Mouse (Mus musculus) kidney, postnatal 0 days (tissue): ENCODE measurements around the gene Tmem132d. TPM values are rescaled to one million over a fixed set of nuclear protein-coding genes. Genes with fewer than 3 reads are reported as not detected.
A peak's percentile ranks its signal among the peaks of the same experiment; 100 is the strongest.

Source experiments
- ATAC-seq: fragments of 200-750 bp; cut with Nextera tagmentation; replicated peaks from 2 replicates; pipeline ENCODE4 v1.8.0; 2017; ENCODE audit warnings: low read depth, moderate number of reproducible peaks, moderate TSS enrichment, moderate library complexity; ENCODE audit not compliant: low FRiP score
- DNase-seq: peaks from one replicate; pipeline ENCODE4 v3.0.0-alpha.2; 2016; ENCODE audit warnings: low spot score
- H3K27ac ChIP-seq: fragments of 300-500 bp; sonication (generic); 2 replicates; pipeline ENCODE4 v1.5.1; 2014; ENCODE audit warnings: mild to moderate bottlenecking
- H3K27me3 ChIP-seq: fragments of 300-500 bp; sonication (generic); 2 replicates; pipeline ENCODE4 v1.6.1; 2014; ENCODE audit warnings: low read length, mixed read lengths; ENCODE audit not compliant: insufficient read depth
- H3K36me3 ChIP-seq: fragments of 300-500 bp; sonication (generic); 2 replicates; pipeline ENCODE4 v1.6.1; 2014; ENCODE audit warnings: low read length, mixed read lengths; ENCODE audit not compliant: insufficient read depth
- H3K4me1 ChIP-seq: fragments of 300-500 bp; sonication (generic); replicated peaks from 2 replicates; pipeline ENCODE4 v1.6.1; 2014; ENCODE audit warnings: antibody characterized with exemption, low read length, mixed read lengths; ENCODE audit not compliant: insufficient read depth
- H3K4me2 ChIP-seq: fragments of 300-500 bp; sonication (generic); 2 replicates; pipeline ENCODE4 v1.6.1; 2014; ENCODE audit warnings: mild to moderate bottlenecking, low read length, moderate library complexity, mixed read lengths
- H3K4me3 ChIP-seq: fragments of 300-500 bp; sonication (generic); replicated peaks from 2 replicates; pipeline ENCODE4 v1.5.1; 2014; ENCODE audit warnings: low read depth, low read length
- H3K9ac ChIP-seq: fragments of 300-500 bp; sonication (generic); 2 replicates; pipeline ENCODE4 v1.6.1; 2014; ENCODE audit warnings: low read depth, low read length
- H3K9me3 ChIP-seq: fragments of 300-500 bp; sonication (generic); replicated peaks from 2 replicates; pipeline ENCODE4 v1.6.1; 2016; ENCODE audit warnings: low read length, inconsistent platforms, mixed read lengths
- CTCF ChIP-seq: IDR thresholded peaks from 2 replicates; pipeline ENCODE4 v1.5.1; 2016; ENCODE audit warnings: antibody characterized with exemption, low read depth, mild to moderate bottlenecking, moderate library complexity
- WGBS: fragments of 180-500 bp; shearing (Covaris S2); extraction: QIAGEN DNeasy Blood & Tissue Kit; methylation state at CpG from one replicate; pipeline ENCODE4 v1.1.7; 2014; 5-methylcytosine and 5-hydroxymethylcytosine counted together
- polyA plus RNA-seq: library from polyadenylated mRNA; unstranded; fragments of >200 nt; fragmentation: Nextera tagmentation; extraction: Ambion mirVana; gene quantifications from 2 replicates; pipeline ENCODE4 v1.2.1, GENCODE M21; 2015

The Tmem132d gene
- polyA plus RNA-seq, 1 experiment from 2014 or later, result 0.14 TPM

DNA sequence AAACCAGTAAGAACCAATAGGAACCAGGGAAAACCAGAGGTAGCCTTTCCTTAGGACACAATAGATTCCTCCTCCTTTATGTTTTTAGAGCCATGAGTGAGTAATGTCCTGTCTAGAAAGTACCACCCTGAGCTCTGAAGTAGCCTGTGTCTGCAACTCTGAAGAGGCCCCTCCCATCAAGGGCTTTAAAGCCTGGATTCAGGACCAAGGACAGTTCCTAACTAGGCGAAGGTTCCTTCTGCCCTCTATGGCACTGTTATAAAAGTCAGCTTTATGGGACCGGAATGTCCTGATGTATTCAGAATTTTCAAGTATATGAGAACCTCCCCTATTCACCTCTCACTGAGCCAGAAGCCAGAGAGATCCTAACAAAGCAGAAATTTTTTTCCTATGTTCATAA, 84.0 kb downstream of the Tmem132d start:
- no peaks in the 10 kb centered on the region for H3K4me1 ChIP-seq
- no peak overlapping the region for H3K4me3 ChIP-seq
- H3K9ac ChIP-seq, result no peak overlapping the region
- no peak for TF ChIP-seq CTCF
- no peaks in the 10 kb centered on the region for H3K9me3 ChIP-seq
- 30% methylated on average over 2 of the region's 2 CpGs for WGBS
- no peak overlapping the region for H3K4me2 ChIP-seq
- DNase-seq, result peak; percentile 88
- H3K27ac ChIP-seq, result no peak overlapping the region
- no peaks in the 10 kb centered on the region for H3K36me3 ChIP-seq
- ATAC-seq, result no peak; the same call in 1 of the 2 replicates
- H3K27me3 ChIP-seq, result no peaks in the 10 kb centered on the region

DNA sequence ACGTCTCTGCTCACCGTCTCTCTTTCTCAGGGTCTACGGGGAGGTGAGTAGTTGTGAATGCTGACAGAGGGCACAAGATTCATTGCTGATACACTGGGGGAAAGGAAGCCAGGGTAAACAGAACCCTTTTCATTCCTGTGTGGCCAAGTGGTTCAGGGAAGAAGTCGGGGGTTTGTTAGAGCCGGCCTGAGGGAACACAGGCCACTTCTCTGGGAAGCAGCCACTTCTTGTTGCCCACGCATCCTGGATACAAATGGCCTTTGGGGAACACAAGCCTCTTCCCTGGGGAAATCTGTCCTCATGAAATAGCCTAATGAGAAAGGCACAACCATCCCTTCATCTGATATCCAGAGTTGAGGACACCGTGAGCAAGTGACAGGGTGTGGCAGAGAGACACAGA, 96.0 kb downstream of the Tmem132d start:
- 40% methylated on average over 7 of the region's 7 CpGs for WGBS
- ATAC-seq (no peak), DNase-seq (no peak)
- Histone ChIP-seq H3K4me2 (no peak overlapping the region), H3K27ac (no peak overlapping the region), H3K36me3 (no peaks in the 10 kb centered on the region), H3K9ac (no peak overlapping the region), H3K4me3 (no peak overlapping the region), H3K27me3 (no peaks in the 10 kb centered on the region), H3K4me1 (no peaks in the 10 kb centered on the region), H3K9me3 (no peaks in the 10 kb centered on the region)
- no peak for TF ChIP-seq CTCF

DNA sequence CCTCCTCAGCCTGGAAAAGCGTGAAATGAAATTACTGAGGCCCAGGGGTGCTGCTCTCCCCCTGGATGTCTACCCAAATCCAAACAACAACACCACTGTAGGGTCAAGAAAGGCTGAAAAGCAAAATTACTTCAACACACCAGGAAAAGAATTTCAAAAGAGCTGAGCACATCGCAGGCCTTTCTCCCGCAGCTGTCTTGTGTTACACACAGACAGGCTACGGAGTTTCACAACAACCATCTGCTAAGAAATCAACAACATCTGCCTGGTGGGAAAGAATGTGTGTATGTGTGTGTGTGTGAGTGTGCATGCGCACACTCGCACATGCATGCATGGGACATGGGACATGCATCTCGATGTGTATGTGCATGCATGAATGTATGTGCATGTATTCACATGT, 100.1 kb downstream of the Tmem132d start:
- no peaks in the 10 kb centered on the region for H3K27me3 ChIP-seq
- ATAC-seq (no peak), DNase-seq (no peak)
- H3K9me3 ChIP-seq, result no peaks in the 10 kb centered on the region
- WGBS, result 75% methylated on average over 7 of the region's 7 CpGs
- no peak overlapping the region for H3K4me3 ChIP-seq
- H3K4me2 ChIP-seq, result no peak overlapping the region
- H3K27ac ChIP-seq, result no peak overlapping the region
- no peak for TF ChIP-seq CTCF
- H3K9ac ChIP-seq, result no peak overlapping the region
- H3K36me3 ChIP-seq, result no peaks in the 10 kb centered on the region
- H3K4me1 ChIP-seq, result no peaks in the 10 kb centered on the region

DNA sequence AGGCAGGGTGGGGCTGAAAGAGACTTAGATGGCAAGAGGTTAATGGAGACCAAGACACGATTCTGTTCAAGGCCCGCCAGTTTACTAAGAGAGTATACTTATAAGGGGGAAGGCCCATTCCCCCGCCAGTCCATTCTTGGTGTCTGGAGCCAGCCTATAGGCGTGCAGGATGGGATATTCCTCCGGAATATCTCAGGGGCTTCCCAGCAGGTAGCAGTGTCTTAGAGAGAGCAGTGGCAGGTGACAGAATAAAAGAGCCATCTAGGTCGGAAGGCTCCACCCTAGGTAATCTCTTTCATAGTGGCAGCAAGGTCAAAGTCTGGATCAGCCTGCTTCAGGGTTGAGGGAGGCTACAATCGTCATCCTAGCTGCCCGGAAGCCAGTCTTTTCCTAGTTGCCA, 102.5 kb downstream of the Tmem132d start:
- Histone ChIP-seq H3K4me1 (no peaks in the 10 kb centered on the region), H3K27me3 (no peaks in the 10 kb centered on the region), H3K9me3 (no peaks in the 10 kb centered on the region), H3K9ac (no peak overlapping the region), H3K4me3 (no peak overlapping the region), H3K27ac (no peak overlapping the region), H3K36me3 (no peaks in the 10 kb centered on the region), H3K4me2 (no peak overlapping the region)
- no peak for TF ChIP-seq CTCF
- no peak for DNase-seq
- no peak for ATAC-seq
- WGBS, result 89% methylated on average over 8 of the region's 8 CpGs

DNA sequence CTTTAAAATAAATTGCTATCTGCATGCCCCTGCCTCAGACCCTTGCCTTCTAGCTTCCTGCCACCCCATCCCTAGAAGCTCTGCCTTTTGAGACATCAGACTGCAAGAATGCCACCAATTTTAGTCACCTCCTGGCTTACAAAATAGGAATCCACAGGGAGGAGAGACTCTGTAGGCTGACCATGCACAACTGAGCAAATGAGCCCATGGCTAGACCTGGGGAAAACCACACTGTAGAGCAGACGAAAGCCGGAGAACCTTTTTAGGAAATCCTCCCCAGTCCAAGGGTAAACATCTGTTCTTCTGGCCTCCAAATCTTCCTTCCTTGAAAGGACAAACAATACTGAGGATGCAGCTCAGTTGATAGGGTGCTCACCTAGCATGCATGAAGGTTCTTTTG, 130.5 kb downstream of the Tmem132d start:
- no peaks in the 10 kb centered on the region for H3K9me3 ChIP-seq
- no peak overlapping the region for H3K27ac ChIP-seq
- H3K4me2 ChIP-seq, result no peak overlapping the region
- H3K27me3 ChIP-seq, result no peaks in the 10 kb centered on the region
- TF ChIP-seq CTCF, result no peak
- ATAC-seq (no peak), DNase-seq (no peak)
- 57% methylated on average over 2 of the region's 2 CpGs for WGBS
- H3K4me3 ChIP-seq, result no peak overlapping the region
- H3K4me1 ChIP-seq, result no peaks in the 10 kb centered on the region
- no peaks in the 10 kb centered on the region for H3K36me3 ChIP-seq
- H3K9ac ChIP-seq, result no peak overlapping the region

DNA sequence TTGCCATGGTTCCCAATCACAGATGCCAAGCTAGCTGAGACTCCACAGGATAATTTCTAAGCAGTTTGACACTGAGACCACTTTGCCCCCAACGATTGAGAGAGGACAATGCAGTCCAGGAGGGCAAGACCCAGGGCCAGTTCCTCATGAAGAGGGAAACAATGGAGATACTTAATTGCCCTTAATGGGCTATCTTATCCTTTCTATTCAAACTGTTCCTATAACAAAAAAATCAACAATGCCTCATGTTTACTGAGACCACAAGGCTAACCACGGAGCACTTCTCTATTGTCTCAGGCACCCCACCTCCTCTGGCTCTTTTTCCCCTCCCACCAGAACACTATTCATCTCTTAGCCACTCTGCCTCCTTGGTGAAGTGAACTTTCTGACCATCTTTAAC, 141.7 kb downstream of the Tmem132d start:
- no peaks in the 10 kb centered on the region for H3K27me3 ChIP-seq
- H3K27ac ChIP-seq, result no peak overlapping the region
- no peak for DNase-seq
- H3K4me2 ChIP-seq, result no peak overlapping the region
- WGBS, result 65% methylated on average over 2 of the region's 2 CpGs
- H3K4me1 ChIP-seq, result no peaks in the 10 kb centered on the region
- no peaks in the 10 kb centered on the region for H3K36me3 ChIP-seq
- ATAC-seq, result no peak
- H3K9ac ChIP-seq, result no peak overlapping the region
- no peak overlapping the region for H3K4me3 ChIP-seq
- TF ChIP-seq CTCF, result no peak
- H3K9me3 ChIP-seq, result no peaks in the 10 kb centered on the region

DNA sequence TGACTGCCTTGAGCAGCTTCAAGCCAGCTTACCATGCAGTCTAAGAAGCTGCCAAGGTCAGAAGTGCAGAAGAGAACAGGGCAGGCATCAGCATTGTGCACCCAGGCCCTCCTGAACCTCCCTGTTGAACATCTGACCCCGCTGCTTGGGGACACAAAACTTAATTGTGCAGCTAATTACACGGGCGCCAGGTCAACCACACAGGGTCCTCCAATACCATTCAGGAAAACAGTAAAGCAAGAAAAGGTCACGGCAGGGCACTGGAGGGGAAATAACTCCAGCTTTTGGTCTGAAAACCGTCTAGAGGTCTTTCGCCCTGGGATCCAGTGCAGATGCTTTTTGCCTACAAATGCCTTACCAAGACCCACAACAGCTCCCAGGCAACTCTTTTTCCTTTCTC, 159.6 kb downstream of the Tmem132d start:
- Histone ChIP-seq H3K4me3 (no peak overlapping the region), H3K9ac (no peak overlapping the region), H3K4me2 (no peak overlapping the region), H3K36me3 (no peaks in the 10 kb centered on the region), H3K27ac (no peak overlapping the region), H3K27me3 (no peaks in the 10 kb centered on the region), H3K4me1 (no peaks in the 10 kb centered on the region), H3K9me3 (no peaks in the 10 kb centered on the region)
- 8% methylated on average over 6 of the region's 6 CpGs for WGBS
- ATAC-seq, result no peak
- DNase-seq, result no peak
- TF ChIP-seq CTCF, result no peak
